Mouse (Mus musculus) erythroblast, embryonic 14.5 days (primary cell): ENCODE measurements around the gene Tub. TPM values are rescaled to one million over a fixed set of nuclear protein-coding genes. Genes with fewer than 3 reads are reported as not detected.

Experiments
- H3K27me3 ChIP-seq: 2 replicates; pipeline ENCODE4 v1.6.1; 2012; ENCODE audit warnings: inconsistent platforms; ENCODE audit not compliant: control insufficient read depth
- H3K36me3 ChIP-seq: 2 replicates; pipeline ENCODE4 v1.6.1; 2012; ENCODE audit warnings: mild to moderate bottlenecking, inconsistent platforms; ENCODE audit not compliant: control insufficient read depth
- H3K4me1 ChIP-seq: 2 replicates; pipeline ENCODE4 v1.6.1; 2012; ENCODE audit warnings: inconsistent platforms; ENCODE audit not compliant: control insufficient read depth
- H3K4me3 ChIP-seq: replicated peaks from 2 replicates; pipeline ENCODE3; 2012; ENCODE audit warnings: moderate library complexity, mild to moderate bottlenecking, inconsistent platforms
- H3K9me3 ChIP-seq: 2 replicates; pipeline ENCODE4 v1.6.1; 2012; ENCODE audit warnings: low read length, inconsistent platforms, mixed read lengths; ENCODE audit not compliant: control insufficient read depth
- GATA1 ChIP-seq: IDR thresholded peaks from 2 replicates; pipeline ENCODE4 v1.6.1; 2012; ENCODE audit warnings: low read length, inconsistent platforms, mixed read lengths
- TAL1 ChIP-seq: IDR thresholded peaks from 3 replicates; pipeline ENCODE4 v1.6.1; 2012; ENCODE audit warnings: low read length, inconsistent platforms, mixed read lengths
- polyA plus RNA-seq: library from polyadenylated mRNA; stranded (reverse); fragments of >175 nt; gene quantifications from 2 replicates; pipeline ENCODE4 v1.2.3, GENCODE M21; 2012

The Tub gene
- polyA plus RNA-seq, 1 experiment: not detected

DNA sequence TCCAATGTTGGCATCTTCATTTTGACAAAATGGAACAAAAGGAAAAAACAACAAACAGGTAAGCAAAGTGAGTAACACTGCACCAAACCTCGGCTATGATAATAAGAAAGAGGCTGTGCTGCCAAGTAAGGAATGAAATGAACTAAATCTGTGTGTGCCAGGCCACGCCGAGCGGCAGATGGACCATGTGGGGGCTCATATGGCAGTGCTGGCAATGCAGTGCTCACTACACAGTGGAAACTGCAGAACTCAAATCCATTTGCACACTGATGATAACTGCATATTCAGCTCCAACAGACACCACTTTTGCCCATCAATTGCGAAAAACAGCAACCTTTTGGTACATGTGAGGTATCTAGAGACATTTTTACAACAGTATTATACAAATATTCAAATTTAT is 89.3 kb downstream of the Tub start:
- H3K27me3 ChIP-seq: no peaks in the 10 kb centered on the region
- H3K4me3 ChIP-seq: no peak overlapping the region
- H3K4me1 ChIP-seq: no peaks in the 10 kb centered on the region
- TF ChIP-seq TAL1: no peak
- TF ChIP-seq GATA1: no peak
- no peaks in the 10 kb centered on the region for H3K9me3 ChIP-seq
- H3K36me3 ChIP-seq: no peaks in the 10 kb centered on the region

DNA sequence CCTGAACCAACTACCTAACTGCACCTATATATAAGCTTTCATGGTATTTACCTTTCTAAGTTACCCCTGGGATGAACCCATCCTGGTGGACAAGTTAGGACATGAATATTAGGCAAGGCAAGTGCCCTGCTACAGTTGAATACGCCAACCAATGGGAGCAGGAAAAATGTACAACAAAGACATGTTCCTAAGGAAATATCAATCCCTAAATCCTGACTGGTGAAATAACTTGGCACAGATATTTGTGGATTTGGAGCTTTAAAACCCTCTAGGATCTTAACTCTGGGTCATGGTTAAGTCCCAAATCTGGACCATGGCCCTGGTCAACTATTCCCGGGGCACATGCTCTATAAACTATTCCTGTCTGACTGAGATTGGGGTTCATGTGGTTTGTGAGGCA is 95.7 kb downstream of the Tub start:
- TF ChIP-seq GATA1 (no peak), TAL1 (no peak)

DNA sequence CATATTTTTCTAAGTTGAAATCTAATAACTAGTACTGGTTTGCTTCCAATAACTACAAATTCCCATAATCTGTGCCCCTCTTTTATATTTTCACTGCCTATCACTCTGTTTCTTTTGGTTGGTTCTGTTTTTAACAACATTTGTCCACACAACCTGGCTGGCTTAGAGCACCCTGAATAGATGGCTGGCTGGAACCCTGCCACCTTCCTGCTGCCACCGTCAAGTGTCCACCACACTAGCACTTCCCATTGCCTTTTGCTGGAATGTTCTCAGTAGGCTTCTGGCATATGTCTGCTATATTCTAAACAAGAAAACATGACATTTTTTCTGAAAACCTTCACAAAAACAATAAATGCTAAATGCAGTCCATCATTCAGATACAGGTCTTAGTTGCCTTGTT is 100.7 kb downstream of the Tub start:
- no peak overlapping the region for H3K4me3 ChIP-seq
- H3K9me3 ChIP-seq: no peaks in the 10 kb centered on the region
- no peaks in the 10 kb centered on the region for H3K4me1 ChIP-seq
- no peaks in the 10 kb centered on the region for H3K27me3 ChIP-seq
- no peaks in the 10 kb centered on the region for H3K36me3 ChIP-seq
- TF ChIP-seq GATA1 (no peak), TAL1 (no peak)

More for the DNA sequence above, 95.7 kb downstream of the Tub start:
- Histone ChIP-seq H3K4me3 (no peak overlapping the region), H3K4me1 (no peaks in the 10 kb centered on the region), H3K36me3 (no peaks in the 10 kb centered on the region), H3K9me3 (no peaks in the 10 kb centered on the region), H3K27me3 (no peaks in the 10 kb centered on the region)

GRCm38 (mm10) chr7:109059536-109059935 is 109.4 kb downstream of the Tub start:
- no peak overlapping the region for H3K4me3 ChIP-seq
- no peaks in the 10 kb centered on the region for H3K9me3 ChIP-seq
- TF ChIP-seq TAL1 (no peak), GATA1 (no peak)

DNA sequence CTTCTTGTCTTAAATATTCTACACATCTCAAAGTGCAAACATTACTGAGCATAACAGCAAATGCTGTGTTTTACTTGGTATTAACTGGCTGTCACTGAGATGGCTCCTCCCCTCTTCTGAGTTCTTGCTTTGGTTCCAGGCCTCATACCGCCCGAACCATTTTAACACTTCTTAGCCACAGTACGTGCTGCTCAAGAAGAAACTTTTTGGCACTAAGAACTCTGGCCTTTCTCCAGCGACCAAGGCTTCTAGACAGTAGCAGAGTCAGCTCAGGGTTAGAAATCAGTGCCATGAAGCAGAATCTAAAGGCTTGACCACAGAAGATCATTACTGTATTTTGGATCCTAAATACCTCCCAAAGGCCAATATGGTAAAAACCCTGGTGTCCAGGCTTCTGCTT is 119.5 kb downstream of the Tub start:
- Histone ChIP-seq H3K27me3 (no peaks in the 10 kb centered on the region), H3K36me3 (no peaks in the 10 kb centered on the region), H3K9me3 (no peaks in the 10 kb centered on the region), H3K4me3 (no peak overlapping the region), H3K4me1 (no peaks in the 10 kb centered on the region)
- TF ChIP-seq TAL1 (no peak), GATA1 (no peak)

More at GRCm38 (mm10) chr7:109059536-109059935, 109.4 kb downstream of the Tub start:
- Histone ChIP-seq H3K27me3 (no peaks in the 10 kb centered on the region), H3K36me3 (no peaks in the 10 kb centered on the region), H3K4me1 (no peaks in the 10 kb centered on the region)

DNA sequence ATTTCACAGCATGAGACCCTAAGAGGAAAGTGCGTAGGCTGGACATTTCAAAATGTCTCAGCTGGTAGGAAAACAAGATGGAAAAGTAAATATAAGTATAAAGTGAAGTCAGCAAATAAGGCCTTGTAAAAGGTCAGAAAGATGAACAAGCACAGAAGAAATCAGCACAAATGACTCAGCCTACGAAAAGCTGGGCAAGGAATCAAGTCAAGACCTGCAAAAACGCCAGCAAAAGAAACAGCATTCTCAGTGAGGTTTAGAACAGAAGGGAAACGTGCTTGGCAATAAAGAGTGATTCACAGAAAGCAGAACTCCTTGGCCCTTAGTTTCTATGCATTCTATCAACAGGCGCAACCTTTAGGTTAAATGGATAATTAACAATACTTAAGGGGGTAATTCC is 122.2 kb downstream of the Tub start:
- no peak for TF ChIP-seq TAL1
- TF ChIP-seq GATA1: no peak
- no peaks in the 10 kb centered on the region for H3K4me1 ChIP-seq
- H3K27me3 ChIP-seq: no peaks in the 10 kb centered on the region
- H3K9me3 ChIP-seq: no peaks in the 10 kb centered on the region
- H3K4me3 ChIP-seq: no peak overlapping the region
- no peaks in the 10 kb centered on the region for H3K36me3 ChIP-seq

GRCm38 (mm10) chr7:109082269-109083112 is 132.4 kb downstream of the Tub start:
- H3K9me3 ChIP-seq: no peaks in the 10 kb centered on the region
- no peak for TF ChIP-seq GATA1
- TF ChIP-seq TAL1: no peak
- peaks cover 8% of the 10 kb centered on the region for H3K4me1 ChIP-seq
- no peaks in the 10 kb centered on the region for H3K36me3 ChIP-seq
- H3K4me3 ChIP-seq: peak overlapping the region; percentile 62
- peaks cover 31% of the 10 kb centered on the region for H3K27me3 ChIP-seq

GRCm38 (mm10) chr7:109083113-109083812 is 133.1 kb downstream of the Tub start, which contains the start of gene Ric3:
TSS of gene Ric3 (minus strand) at chr7:109083331.
- peak within 1 kb of the TSS; percentile 62 for H3K4me3 ChIP-seq
- TF ChIP-seq TAL1 (no peak), GATA1 (no peak)
- H3K4me1 ChIP-seq: peaks cover 8% of the 10 kb centered on the region
- no peaks in the 10 kb centered on the region for H3K36me3 ChIP-seq
- no peaks in the 10 kb centered on the region for H3K9me3 ChIP-seq
- H3K27me3 ChIP-seq: peaks cover 31% of the 10 kb centered on the region

GRCm38 (mm10) chr7:109083813-109084184 is 133.7 kb downstream of the Tub start:
- Histone ChIP-seq H3K27me3 (peaks cover 31% of the 10 kb centered on the region), H3K9me3 (no peaks in the 10 kb centered on the region), H3K36me3 (no peaks in the 10 kb centered on the region), H3K4me1 (peaks cover 8% of the 10 kb centered on the region), H3K4me3 (no peak overlapping the region)
- TF ChIP-seq TAL1: no peak
- TF ChIP-seq GATA1: no peak

Other genes with a start within 250 kb of the Tub start
- not detected in 2 replicates for gene Olfr512, start 237.0 kb upstream of the Tub start, polyA plus RNA-seq
- not detected in 2 replicates for gene Olfr513, start 199.4 kb upstream of the Tub start, polyA plus RNA-seq
- not detected in 2 replicates for gene Olfr514, start 124.3 kb upstream of the Tub start, polyA plus RNA-seq
- gene Olfr516, start 99.8 kb upstream of the Tub start, polyA plus RNA-seq: not detected in 2 replicates
- not detected in 2 replicates for gene Olfr517, start 78.0 kb upstream of the Tub start, polyA plus RNA-seq
- 0.01 TPM in 1 of 2 replicates, not detected in the other for gene Olfr518, start 65.3 kb upstream of the Tub start, polyA plus RNA-seq
- not detected in 2 replicates for gene Olfr519, start 55.9 kb upstream of the Tub start, polyA plus RNA-seq
- gene Nlrp10, start 20.2 kb upstream of the Tub start, polyA plus RNA-seq: not detected in 2 replicates
- gene Eif3f, start 15.9 kb upstream of the Tub start, polyA plus RNA-seq: 37.1 and 38.6 TPM in 2 replicates
- 0.07 TPM in 1 of 2 replicates, not detected in the other for gene Ric3, start 133.0 kb downstream of the Tub start, polyA plus RNA-seq
- not detected in 2 replicates for gene Lmo1, start 224.9 kb downstream of the Tub start, polyA plus RNA-seq